Mouse (Mus musculus) small intestine, adult 2 months (tissue): ENCODE measurements around the gene Hist2h2aa1.

Source experiments
- CTCF ChIP-seq: fragments of 200-500 bp; IDR thresholded peaks from 2 replicates; pipeline ENCODE4 v1.5.1; 2012; ENCODE audit warnings: low read depth, mild to moderate bottlenecking, control low read depth, inconsistent platforms, low read length, moderate library complexity, mixed read lengths; ENCODE audit not compliant: insufficient replicate concordance, insufficient read length; ENCODE audit errors: extremely low read depth
- POLR2A ChIP-seq: fragments of 200-500 bp; IDR thresholded peaks from 2 replicates; pipeline ENCODE4 v1.6.1; 2012; ENCODE audit warnings: low read depth, mild to moderate bottlenecking, control low read depth, inconsistent platforms, low read length, moderate library complexity

- TF ChIP-seq CTCF (no peak), POLR2A (no peak)
These were observed 3.1 kb downstream of the Hist2h2aa1 start for GRCm38 (mm10) chr3:96248141-96249033.
